Mouse (Mus musculus): ENCODE measurements around the gene 1700086D15Rik. TPM values are rescaled to one million over a fixed set of nuclear protein-coding genes. Genes with fewer than 3 reads are reported as not detected.
A peak's percentile ranks its signal among the peaks of the same experiment; 100 is the strongest.

The 1700086D15Rik gene
- total RNA-seq, 1 experiment = 1.1 TPM

- Histone ChIP-seq H3K36me3 (ENCODE audit: control insufficient read depth, insufficient read depth, low read length, poor library complexity, severe bottlenecking) (no peaks in the 10 kb centered on the region; the same call in 1 of the 2 replicates), H3K4me3 (ENCODE audit: insufficient read depth in 1 of 2, low read depth in 1 of 2, low read length in 2 of 2, poor library complexity in 1 of 2, severe bottlenecking in 1 of 2) (no peak overlapping the region), H3K27ac (ENCODE audit: insufficient read depth, low read depth, low read length, poor library complexity, severe bottlenecking) (peak overlapping the region; percentile 61), H3K9me3 (ENCODE audit: control insufficient read depth, insufficient read depth, low read depth, low read length) (no peaks in the 10 kb centered on the region), H3K9ac (ENCODE audit: insufficient read depth, low read depth, low read length, poor library complexity, severe bottlenecking) (no peak overlapping the region), H3K4me1 (ENCODE audit: control insufficient read depth in 2 of 2, insufficient read depth in 2 of 2, low read length in 2 of 2, poor library complexity in 1 of 2) (peaks cover 13 to 22% of the 10 kb centered on the region in 2 experiments)
- no peak for DNase-seq (ENCODE audit: low read depth, low spot score)
- in situ Hi-C loops (cut with MboI; ENCODE audit: low sequenced_read_pairs in 2 of 2, unreplicated experiment in 2 of 2) = no loop called here
- no peak for TF ChIP-seq HCFC1 (IDR thresholded peaks at IDR 0.05; ENCODE audit: borderline replicate concordance, insufficient read depth, low read length)
- TF ChIP-seq CHD2 (IDR thresholded peaks at IDR 0.05; ENCODE audit: low read depth, low read length) = no peak
- TF ChIP-seq MAFK (IDR thresholded peaks at IDR 0.05; ENCODE audit: insufficient read depth, low read depth, low read length) = no peak
- no peak for TF ChIP-seq ZC3H11A (IDR thresholded peaks at IDR 0.05; ENCODE audit: borderline replicate concordance, low read depth, low read length)
- no peak for TF ChIP-seq ZNF384 (IDR thresholded peaks at IDR 0.05; ENCODE audit: low read depth, low read length)
Observed at GRCm38 (mm10) chr11:65110058-65110457, 49.6 kb downstream of the 1700086D15Rik start.

- Histone ChIP-seq H3K9me3 (ENCODE audit: control insufficient read depth, insufficient read depth, low read depth, low read length) (no peaks in the 10 kb centered on the region), H3K27ac (ENCODE audit: insufficient read depth, low read depth, low read length, poor library complexity, severe bottlenecking) (no peak overlapping the region), H3K4me1 (ENCODE audit: control insufficient read depth in 2 of 2, insufficient read depth in 2 of 2, low read length in 2 of 2, poor library complexity in 1 of 2) (peaks cover 11 to 22% of the 10 kb centered on the region in 2 experiments), H3K36me3 (ENCODE audit: control insufficient read depth, insufficient read depth, low read length, poor library complexity, severe bottlenecking) (no peaks in the 10 kb centered on the region; the same call in 1 of the 2 replicates), H3K9ac (ENCODE audit: insufficient read depth, low read depth, low read length, poor library complexity, severe bottlenecking) (peak overlapping the region; percentile 14; the same call in 1 of the 2 replicates), H3K4me3 (ENCODE audit: insufficient read depth in 1 of 2, low read depth in 1 of 2, low read length in 2 of 2, poor library complexity in 1 of 2, severe bottlenecking in 1 of 2) (no peak overlapping the region)
- DNase-seq (ENCODE audit: low read depth, low spot score) = no peak
- no peak for TF ChIP-seq ZNF384 (IDR thresholded peaks at IDR 0.05; ENCODE audit: low read depth, low read length)
- in situ Hi-C loops (cut with MboI; ENCODE audit: low sequenced_read_pairs in 2 of 2, unreplicated experiment in 2 of 2) = no loop called here
Observed at GRCm38 (mm10) chr11:65107734-65108171, 51.9 kb downstream of the 1700086D15Rik start.

GRCm38 (mm10) chr11:65107151-65107550 lies 52.5 kb downstream of the 1700086D15Rik start:
- in situ Hi-C loops (cut with MboI; ENCODE audit: low sequenced_read_pairs in 2 of 2, unreplicated experiment in 2 of 2) = no loop called here
- no peak overlapping the region for H3K4me3 ChIP-seq (ENCODE audit: insufficient read depth in 1 of 2, low read depth in 1 of 2, low read length in 2 of 2, poor library complexity in 1 of 2, severe bottlenecking in 1 of 2)

GRCm38 (mm10) chr11:65104076-65104475 lies 55.6 kb downstream of the 1700086D15Rik start:
- no peak overlapping the region for H3K27ac ChIP-seq (ENCODE audit: insufficient read depth, low read depth, low read length, poor library complexity, severe bottlenecking)
- no peak for DNase-seq (ENCODE audit: low read depth, low spot score)
- peaks cover 2 to 13% of the 10 kb centered on the region in 2 experiments; a peak in 2 of 4 replicates for H3K4me1 ChIP-seq (ENCODE audit: control insufficient read depth in 2 of 2, insufficient read depth in 2 of 2, low read length in 2 of 2, poor library complexity in 1 of 2)
- H3K9me3 ChIP-seq (ENCODE audit: control insufficient read depth, insufficient read depth, low read depth, low read length) = no peaks in the 10 kb centered on the region
- no peak overlapping the region for H3K4me3 ChIP-seq (ENCODE audit: insufficient read depth in 1 of 2, low read depth in 1 of 2, low read length in 2 of 2, poor library complexity in 1 of 2, severe bottlenecking in 1 of 2)
- H3K36me3 ChIP-seq (ENCODE audit: control insufficient read depth, insufficient read depth, low read length, poor library complexity, severe bottlenecking) = no peaks in the 10 kb centered on the region; the same call in 1 of the 2 replicates
- TF ChIP-seq HCFC1 (IDR thresholded peaks at IDR 0.05; ENCODE audit: borderline replicate concordance, insufficient read depth, low read length) = no peak
- no peak for TF ChIP-seq MAFK (IDR thresholded peaks at IDR 0.05; ENCODE audit: insufficient read depth, low read depth, low read length)
- no peak for TF ChIP-seq CHD2 (IDR thresholded peaks at IDR 0.05; ENCODE audit: low read depth, low read length)
- no peak for TF ChIP-seq ZC3H11A (IDR thresholded peaks at IDR 0.05; ENCODE audit: borderline replicate concordance, low read depth, low read length)
- TF ChIP-seq ZNF384 (IDR thresholded peaks at IDR 0.05; ENCODE audit: low read depth, low read length) = no peak
- no peak overlapping the region for H3K9ac ChIP-seq (ENCODE audit: insufficient read depth, low read depth, low read length, poor library complexity, severe bottlenecking)
- in situ Hi-C loops (cut with MboI; ENCODE audit: low sequenced_read_pairs in 2 of 2, unreplicated experiment in 2 of 2) = no loop called here

More at GRCm38 (mm10) chr11:65107151-65107550, 52.5 kb downstream of the 1700086D15Rik start:
- no peak for TF ChIP-seq MAFK (IDR thresholded peaks at IDR 0.05; ENCODE audit: insufficient read depth, low read depth, low read length)
- no peak for TF ChIP-seq CHD2 (IDR thresholded peaks at IDR 0.05; ENCODE audit: low read depth, low read length)
- TF ChIP-seq HCFC1 (IDR thresholded peaks at IDR 0.05; ENCODE audit: borderline replicate concordance, insufficient read depth, low read length) = no peak
- no peak for TF ChIP-seq ZC3H11A (IDR thresholded peaks at IDR 0.05; ENCODE audit: borderline replicate concordance, low read depth, low read length)
- TF ChIP-seq ZNF384 (IDR thresholded peaks at IDR 0.05; ENCODE audit: low read depth, low read length) = no peak
- Histone ChIP-seq H3K4me1 (ENCODE audit: control insufficient read depth in 2 of 2, insufficient read depth in 2 of 2, low read length in 2 of 2, poor library complexity in 1 of 2) (peaks cover 11 to 21% of the 10 kb centered on the region in 2 experiments), H3K36me3 (ENCODE audit: control insufficient read depth, insufficient read depth, low read length, poor library complexity, severe bottlenecking) (no peaks in the 10 kb centered on the region; the same call in 1 of the 2 replicates), H3K9ac (ENCODE audit: insufficient read depth, low read depth, low read length, poor library complexity, severe bottlenecking) (no peak overlapping the region), H3K27ac (ENCODE audit: insufficient read depth, low read depth, low read length, poor library complexity, severe bottlenecking) (no peak overlapping the region), H3K9me3 (ENCODE audit: control insufficient read depth, insufficient read depth, low read depth, low read length) (no peaks in the 10 kb centered on the region)
- no peak for DNase-seq (ENCODE audit: low read depth, low spot score)

Other genes starting within 250 kb of the 1700086D15Rik start
- 124 and 151 TPM in 2 replicates for gene Elac2, start 180.9 kb downstream of the 1700086D15Rik start, total RNA-seq (2012; rRNA removed)
- 8.8 and 9.5 TPM in 2 replicates for gene Arhgap44, start 3.1 kb upstream of the 1700086D15Rik start, total RNA-seq (2012; rRNA removed)
- gene Myocd, start 110.1 kb upstream of the 1700086D15Rik start, total RNA-seq (2012; rRNA removed) = 0.40 and 0.53 TPM in 2 replicates